Comparison of ENCODE assay signal across 1 mouse cellular context in the genomic region with DNA sequence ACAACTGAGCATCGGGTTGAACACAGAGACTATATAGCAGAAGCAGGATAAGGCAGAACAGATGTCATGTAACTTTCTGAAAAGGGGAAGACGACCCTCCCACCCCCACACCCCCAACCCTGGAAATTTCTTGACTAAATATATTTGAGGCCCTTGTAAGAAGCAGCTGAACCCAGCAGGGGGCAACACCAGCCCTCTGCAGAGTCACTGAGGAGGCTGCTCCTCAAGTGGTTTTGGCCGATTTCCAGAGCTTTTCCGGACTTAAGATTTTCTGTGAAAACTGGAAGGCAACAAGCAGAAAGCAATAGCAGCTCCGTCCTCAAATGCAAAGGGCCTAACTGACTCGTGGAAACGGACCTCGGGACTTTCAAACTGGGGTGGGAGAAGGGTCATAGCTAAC.
TF ChIP-seq lines count a peak whose summit lies in the region.

No protein-coding gene starts in this region.

TF ChIP-seq in ES-E14, 5 proteins besides CTCF, POLR2A, EP300 and RAD21:
- TF ChIP-seq ZC3H11A (IDR thresholded peaks at IDR 0.05; ENCODE audit: borderline replicate concordance, low read depth, low read length) (no peak), ZNF384 (IDR thresholded peaks at IDR 0.05; ENCODE audit: low read depth, low read length) (no peak), MAFK (IDR thresholded peaks at IDR 0.05; ENCODE audit: insufficient read depth, low read depth, low read length) (no peak), HCFC1 (IDR thresholded peaks at IDR 0.05; ENCODE audit: borderline replicate concordance, insufficient read depth, low read length) (no peak), CHD2 (IDR thresholded peaks at IDR 0.05; ENCODE audit: low read depth, low read length) (no peak)
